Mouse (Mus musculus) G1E (cell line): Measurements from ENCODE around the gene Tmsb15l. TPM values are rescaled to one million over a fixed set of nuclear protein-coding genes. Genes with fewer than 3 reads are reported as not detected.

Experiments used
- ATAC-seq: 2 replicates; pipeline ENCODE4 v1.8.0; 2016; ENCODE audit warnings: mild to moderate bottlenecking; ENCODE audit not compliant: insufficient number of reproducible peaks, poor library complexity, low FRiP score, severe bottlenecking; ENCODE audit errors: extremely low read depth
- DNase-seq: peaks from one replicate; pipeline ENCODE4 v3.0.0; 2012; ENCODE audit warnings: low spot score
- H3K27me3 ChIP-seq: 2 replicates; pipeline ENCODE4 v1.6.1; 2012; ENCODE audit warnings: mild to moderate bottlenecking, low read length, inconsistent platforms; ENCODE audit not compliant: insufficient read depth
- H3K36me3 ChIP-seq: replicated peaks from 2 replicates; pipeline ENCODE3; 2012; ENCODE audit warnings: mild to moderate bottlenecking, inconsistent platforms
- H3K4me1 ChIP-seq: 2 replicates; pipeline ENCODE4 v1.6.1; 2012; ENCODE audit warnings: low read depth, low read length, inconsistent platforms, mixed read lengths; ENCODE audit not compliant: insufficient read depth
- H3K4me3 ChIP-seq: 2 replicates; pipeline ENCODE4 v1.5.1; 2012; ENCODE audit warnings: low read depth, mild to moderate bottlenecking, inconsistent platforms, low read length, moderate library complexity, mixed read lengths
- H3K9me3 ChIP-seq: replicated peaks from 2 replicates; pipeline ENCODE4 v1.6.1; 2012; ENCODE audit warnings: inconsistent platforms
- CTCF ChIP-seq: IDR thresholded peaks from 2 replicates; pipeline ENCODE4 v1.5.1; 2012; ENCODE audit warnings: low read depth, low read length, inconsistent platforms, mixed read lengths
- GATA1 ChIP-seq: IDR thresholded peaks from 2 replicates; pipeline ENCODE4 v1.6.1; 2012; ENCODE audit warnings: borderline replicate concordance, low read length, inconsistent platforms, mixed read lengths
- GATA2 ChIP-seq: IDR thresholded peaks from 2 replicates; pipeline ENCODE4 v1.6.1; 2012; ENCODE audit warnings: low read depth, low read length, inconsistent platforms, borderline replicate concordance
- POLR2AphosphoS5 ChIP-seq: IDR thresholded peaks from 2 replicates; pipeline ENCODE4 v1.6.1; 2012; ENCODE audit warnings: low read depth, low read length, inconsistent platforms; ENCODE audit not compliant: insufficient replicate concordance
- TAL1 ChIP-seq: conservative IDR thresholded peaks from 2 replicates; pipeline ENCODE4 v1.6.1; 2012; ENCODE audit warnings: low read depth, low read length, inconsistent platforms, mixed read lengths
- polyA plus RNA-seq: library from polyadenylated mRNA; stranded (reverse); fragments of >175 nt; gene quantifications from 2 replicates; pipeline ENCODE4 v1.2.3, GENCODE M21; 2012
- total RNA-seq, 2 experiments: library from RNA; stranded (forward) in 1 of 2; stranded (reverse) in 1 of 2; fragments of 200-1000 nt in 1 of 2; fragments of >200 nt in 1 of 2; fragmentation: Nextera tagmentation in 1 of 2; gene quantifications; 2 replicates each; pipeline ENCODE4 v1.2.3; 2014 to 2017

The Tmsb15l gene
- total RNA-seq (2014; fragmentation: Nextera tagmentation) (not detected in 2 replicates), total RNA-seq (2017) (0.66 TPM in 1 of 2 replicates, not detected in the other), polyA plus RNA-seq (not detected in 2 replicates)

- Histone ChIP-seq H3K4me3 (peak within 1 kb of the TSS; percentile 55; the same call in 1 of the 2 replicates), H3K36me3 (no peaks in the 10 kb centered on the region), H3K9me3 (no peaks in the 10 kb centered on the region), H3K4me1 (peaks cover 4% of the 10 kb centered on the region; the same call in 1 of the 2 replicates), H3K27me3 (no peaks in the 10 kb centered on the region)
- TF ChIP-seq TAL1 (no peak), GATA2 (no peak), POLR2AphosphoS5 (no peak), GATA1 (no peak), CTCF (no peak)
- DNase-seq (no peak), ATAC-seq (peak; percentile 83)
Observed at GRCm38 (mm10) chrX:136976424-136977084, at the start of gene Tmsb15l, which contains the start of gene Tmsb15b1. TSS of gene Tmsb15l (minus strand) at chrX:136976869. TSS of gene Tmsb15b1 (minus strand) at chrX:136976874.

GRCm38 (mm10) chrX:137019310-137019709 is 42.6 kb upstream of the Tmsb15l start:
- TF ChIP-seq CTCF, result peak; percentile 44; the same call in 1 of the 2 replicates
- no peak for TF ChIP-seq TAL1
- Histone ChIP-seq H3K4me3 (no peak overlapping the region), H3K4me1 (no peaks in the 10 kb centered on the region), H3K9me3 (no peaks in the 10 kb centered on the region), H3K36me3 (peaks cover 42% of the 10 kb centered on the region), H3K27me3 (no peaks in the 10 kb centered on the region)
- DNase-seq (peak; percentile 2), ATAC-seq (peak; percentile 45; the same call in 1 of the 2 replicates)

GRCm38 (mm10) chrX:137017668-137018067 is 41.0 kb upstream of the Tmsb15l start:
- no peak for DNase-seq
- no peaks in the 10 kb centered on the region for H3K9me3 ChIP-seq
- no peak overlapping the region for H3K4me3 ChIP-seq
- no peak for ATAC-seq
- no peaks in the 10 kb centered on the region for H3K27me3 ChIP-seq
- H3K36me3 ChIP-seq, result peaks cover 42% of the 10 kb centered on the region
- no peaks in the 10 kb centered on the region for H3K4me1 ChIP-seq
- TF ChIP-seq CTCF (no peak), POLR2AphosphoS5 (no peak), GATA2 (no peak), GATA1 (no peak), TAL1 (no peak)

GRCm38 (mm10) chrX:137015099-137015709 is 38.5 kb upstream of the Tmsb15l start:
- no peaks in the 10 kb centered on the region for H3K27me3 ChIP-seq
- H3K36me3 ChIP-seq, result peaks cover 44% of the 10 kb centered on the region
- DNase-seq, result no peak
- H3K4me1 ChIP-seq, result no peaks in the 10 kb centered on the region
- ATAC-seq, result peak; percentile 54
- no peak overlapping the region for H3K4me3 ChIP-seq
- no peaks in the 10 kb centered on the region for H3K9me3 ChIP-seq
- no peak for TF ChIP-seq TAL1
- TF ChIP-seq CTCF, result 0 out of 2 replicates have a peak, but pooled peaks have one; percentile 10
- TF ChIP-seq GATA2, result no peak
- TF ChIP-seq POLR2AphosphoS5, result no peak
- TF ChIP-seq GATA1, result no peak

- no peak for DNase-seq
- Histone ChIP-seq H3K4me3 (no peak overlapping the region), H3K4me1 (no peaks in the 10 kb centered on the region), H3K36me3 (peaks cover 39% of the 10 kb centered on the region), H3K9me3 (no peaks in the 10 kb centered on the region), H3K27me3 (no peaks in the 10 kb centered on the region)
- ATAC-seq, result no peak
- TF ChIP-seq GATA1, result no peak
- TF ChIP-seq GATA2, result no peak
- no peak for TF ChIP-seq CTCF
- no peak for TF ChIP-seq TAL1
- TF ChIP-seq POLR2AphosphoS5, result no peak
Observed at GRCm38 (mm10) chrX:136996256-136996655, 19.6 kb upstream of the Tmsb15l start.

- DNase-seq, result no peak
- ATAC-seq, result no peak
- no peaks in the 10 kb centered on the region for H3K9me3 ChIP-seq
- H3K4me3 ChIP-seq, result no peak overlapping the region
- peaks cover 27% of the 10 kb centered on the region for H3K36me3 ChIP-seq
- no peaks in the 10 kb centered on the region for H3K27me3 ChIP-seq
- no peak for TF ChIP-seq GATA2
- no peak for TF ChIP-seq CTCF
- no peak for TF ChIP-seq POLR2AphosphoS5
- no peak for TF ChIP-seq TAL1
- no peaks in the 10 kb centered on the region for H3K4me1 ChIP-seq
Observed at GRCm38 (mm10) chrX:136993641-136994040, 17.0 kb upstream of the Tmsb15l start.
